Mouse (Mus musculus): ENCODE results near the gene Tbx1. TPM values are rescaled to one million over a fixed set of nuclear protein-coding genes. Genes with fewer than 3 reads are reported as not detected.

Gene Tbx1
- polyA plus RNA-seq, 1 experiment from 2014 or later = 7.8 TPM

- Histone ChIP-seq H3K27ac (ENCODE audit: low read length) (no peak overlapping the region), H3K9ac (replicated peaks; ENCODE audit: low read depth) (no peak overlapping the region), H3K4me1 (ENCODE audit: insufficient read depth, low read depth, low read length) (peaks cover 9% of the 10 kb centered on the region; the same call in 1 of the 2 replicates), H3K4me2 (replicated peaks; ENCODE audit: low read depth, low read length) (no peak overlapping the region), H3K27me3 (replicated peaks; ENCODE audit: insufficient read depth, low read length) (peaks cover 34% of the 10 kb centered on the region), H3K4me3 (ENCODE audit: low read depth, low read length) (no peak overlapping the region), H3K36me3 (ENCODE audit: insufficient read depth, low read length) (no peaks in the 10 kb centered on the region), H3K9me3 (ENCODE audit: low read length) (no peaks in the 10 kb centered on the region)
- TF ChIP-seq EP300 (IDR thresholded peaks at IDR 0.05) (no peak), CTCF (IDR thresholded peaks at IDR 0.05) (no peak)
- DNase-seq (ENCODE audit: low spot score) = peak; percentile 54
- peak; percentile 29; the same call in 1 of the 2 replicates for ATAC-seq
- 52% methylated on average over 2 of the region's 2 CpGs for WGBS
Measured at GRCm38 (mm10) chr16:18593930-18594329, 3.5 kb upstream of the Tbx1 start.

GRCm38 (mm10) chr16:18591047-18592018 is 862 bp upstream of the Tbx1 start:
- Histone ChIP-seq H3K27ac (ENCODE audit: low read length) (no peak overlapping the region), H3K9ac (replicated peaks; ENCODE audit: low read depth) (no peak overlapping the region), H3K4me3 (ENCODE audit: low read depth, low read length) (peak overlapping the region; percentile 24), H3K27me3 (replicated peaks; ENCODE audit: insufficient read depth, low read length) (peaks cover 52% of the 10 kb centered on the region), H3K4me1 (ENCODE audit: insufficient read depth, low read depth, low read length) (peaks cover 9% of the 10 kb centered on the region; the same call in 1 of the 2 replicates), H3K4me2 (replicated peaks; ENCODE audit: low read depth, low read length) (peak overlapping the region; percentile 56), H3K9me3 (ENCODE audit: low read length) (no peaks in the 10 kb centered on the region), H3K36me3 (ENCODE audit: insufficient read depth, low read length) (no peaks in the 10 kb centered on the region)
- 5% methylated on average over 59 of the region's 59 CpGs for WGBS
- DNase-seq (ENCODE audit: low spot score) (no peak), ATAC-seq (no peak)
- TF ChIP-seq EP300 (IDR thresholded peaks at IDR 0.05) = no peak
- peak; percentile 59 for TF ChIP-seq CTCF (IDR thresholded peaks at IDR 0.05)

GRCm38 (mm10) chr16:18589080-18589621 is 1.3 kb downstream of the Tbx1 start:
- Histone ChIP-seq H3K9me3 (ENCODE audit: low read length) (no peaks in the 10 kb centered on the region), H3K27me3 (replicated peaks; ENCODE audit: insufficient read depth, low read length) (peaks cover 73% of the 10 kb centered on the region), H3K36me3 (ENCODE audit: insufficient read depth, low read length) (no peaks in the 10 kb centered on the region), H3K4me1 (ENCODE audit: insufficient read depth, low read depth, low read length) (peaks cover 12% of the 10 kb centered on the region; the same call in 1 of the 2 replicates), H3K4me2 (replicated peaks; ENCODE audit: low read depth, low read length) (no peak overlapping the region; the same call in 1 of the 2 replicates), H3K27ac (ENCODE audit: low read length) (no peak overlapping the region), H3K4me3 (ENCODE audit: low read depth, low read length) (no peak overlapping the region), H3K9ac (replicated peaks; ENCODE audit: low read depth) (no peak overlapping the region)
- no peak for DNase-seq (ENCODE audit: low spot score)
- TF ChIP-seq CTCF (IDR thresholded peaks at IDR 0.05) = no peak
- no peak for TF ChIP-seq EP300 (IDR thresholded peaks at IDR 0.05)
- 58% methylated on average over 9 of the region's 9 CpGs for WGBS
- no peak for ATAC-seq

GRCm38 (mm10) chr16:18588738-18589055 is 1.8 kb downstream of the Tbx1 start:
- Histone ChIP-seq H3K36me3 (ENCODE audit: insufficient read depth, low read length) (no peaks in the 10 kb centered on the region), H3K4me2 (replicated peaks; ENCODE audit: low read depth, low read length) (no peak overlapping the region; the same call in 1 of the 2 replicates), H3K4me3 (ENCODE audit: low read depth, low read length) (peak overlapping the region; percentile 27; the same call in 1 of the 2 replicates), H3K27me3 (replicated peaks; ENCODE audit: insufficient read depth, low read length) (peaks cover 78% of the 10 kb centered on the region), H3K27ac (ENCODE audit: low read length) (no peak overlapping the region), H3K9ac (replicated peaks; ENCODE audit: low read depth) (no peak overlapping the region), H3K9me3 (ENCODE audit: low read length) (no peaks in the 10 kb centered on the region), H3K4me1 (ENCODE audit: insufficient read depth, low read depth, low read length) (peaks cover 12% of the 10 kb centered on the region; the same call in 1 of the 2 replicates)
- no peak for DNase-seq (ENCODE audit: low spot score)
- ATAC-seq = peak; percentile 30
- TF ChIP-seq CTCF (IDR thresholded peaks at IDR 0.05) (no peak), EP300 (IDR thresholded peaks at IDR 0.05) (no peak)
- 14% methylated on average over 31 of the region's 31 CpGs for WGBS

GRCm38 (mm10) chr16:18587847-18588737 is 2.4 kb downstream of the Tbx1 start:
- no peak overlapping the region for H3K27ac ChIP-seq (ENCODE audit: low read length)
- peaks cover 82% of the 10 kb centered on the region for H3K27me3 ChIP-seq (replicated peaks; ENCODE audit: insufficient read depth, low read length)
- no peak for DNase-seq (ENCODE audit: low spot score)
- ATAC-seq = peak; percentile 39
- H3K9ac ChIP-seq (replicated peaks; ENCODE audit: low read depth) = no peak overlapping the region
- H3K4me1 ChIP-seq (ENCODE audit: insufficient read depth, low read depth, low read length) = peaks cover 12% of the 10 kb centered on the region; the same call in 1 of the 2 replicates
- TF ChIP-seq CTCF (IDR thresholded peaks at IDR 0.05) (no peak), EP300 (IDR thresholded peaks at IDR 0.05) (no peak)
- no peaks in the 10 kb centered on the region for H3K9me3 ChIP-seq (ENCODE audit: low read length)
- peak overlapping the region; percentile 83 for H3K4me2 ChIP-seq (replicated peaks; ENCODE audit: low read depth, low read length)
- H3K36me3 ChIP-seq (ENCODE audit: insufficient read depth, low read length) = no peaks in the 10 kb centered on the region
- H3K4me3 ChIP-seq (ENCODE audit: low read depth, low read length) = peak overlapping the region; percentile 27
- WGBS = 8% methylated on average over 54 of the region's 57 CpGs

Data from lung, postnatal 0 days (tissue).